Mouse (Mus musculus): ENCODE measurements around the gene Tra2a.
A peak's percentile ranks its signal among the peaks of the same experiment; 100 is the strongest.
"Not testable (repeated sequence)": the region's sequence is repeated elsewhere in the genome, so short reads cannot be mapped to it uniquely, and the experiment has no call there.

Gene Tra2a

DNA sequence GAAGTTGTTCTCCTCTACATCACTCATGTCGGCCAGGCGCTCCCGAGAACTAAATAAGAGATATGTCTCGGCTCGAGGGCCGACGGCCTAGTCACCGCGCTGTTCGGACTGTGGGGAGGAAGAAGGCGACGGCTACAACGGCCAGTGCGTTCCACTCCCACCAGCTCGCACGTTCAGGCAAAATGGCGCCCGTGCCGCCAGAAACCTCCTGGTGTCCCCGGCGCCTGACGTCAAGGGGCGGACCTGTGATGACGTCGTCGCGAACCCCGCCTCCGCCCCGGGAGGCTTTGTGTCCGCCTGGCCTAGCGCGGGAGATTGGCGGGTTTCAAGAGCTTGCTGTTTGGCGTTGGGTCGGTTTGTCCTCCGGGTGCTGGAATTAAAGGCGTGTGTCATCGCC is at the start of gene Tra2a:
Tra2a (minus strand) TSS at position 187 of the 397 bp plus-strand sequence.
- peak; percentile 96 for DNase-seq (ENCODE audit: low spot score)

- DNase-seq (ENCODE audit: low spot score): no peak
These were observed 34.5 kb upstream of the Tra2a start for GRCm38 (mm10) chr6:49298286-49298685.

- no peak for DNase-seq (ENCODE audit: low spot score)
These were observed 18.3 kb upstream of the Tra2a start for GRCm38 (mm10) chr6:49282122-49282521.

DNA sequence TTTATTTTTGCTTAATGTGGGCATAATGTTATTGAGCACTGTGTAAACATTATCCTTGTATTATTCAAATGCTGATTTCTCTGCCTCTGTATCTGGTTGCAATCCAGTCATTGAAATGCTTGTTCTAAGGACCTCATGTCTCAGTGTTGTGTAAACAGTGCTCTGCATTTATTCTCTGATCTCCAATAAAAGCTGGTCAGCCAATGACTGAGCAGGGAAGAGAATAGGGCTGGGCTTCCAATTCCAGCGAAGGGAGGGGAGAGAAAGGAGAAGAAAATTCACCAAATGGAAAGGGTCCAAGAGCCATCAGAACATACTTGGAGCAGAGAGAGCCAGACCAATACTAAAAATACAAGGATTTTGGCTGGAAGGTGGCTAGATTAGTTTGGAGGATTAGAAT is 17.1 kb upstream of the Tra2a start:
- no peak for DNase-seq (ENCODE audit: low spot score)

GRCm38 (mm10) chr6:49275296-49275695 is 11.5 kb upstream of the Tra2a start:
- DNase-seq (ENCODE audit: low spot score): no peak

GRCm38 (mm10) chr6:49274416-49275091 is 10.7 kb upstream of the Tra2a start:
- no peak for DNase-seq (ENCODE audit: low spot score)

DNA sequence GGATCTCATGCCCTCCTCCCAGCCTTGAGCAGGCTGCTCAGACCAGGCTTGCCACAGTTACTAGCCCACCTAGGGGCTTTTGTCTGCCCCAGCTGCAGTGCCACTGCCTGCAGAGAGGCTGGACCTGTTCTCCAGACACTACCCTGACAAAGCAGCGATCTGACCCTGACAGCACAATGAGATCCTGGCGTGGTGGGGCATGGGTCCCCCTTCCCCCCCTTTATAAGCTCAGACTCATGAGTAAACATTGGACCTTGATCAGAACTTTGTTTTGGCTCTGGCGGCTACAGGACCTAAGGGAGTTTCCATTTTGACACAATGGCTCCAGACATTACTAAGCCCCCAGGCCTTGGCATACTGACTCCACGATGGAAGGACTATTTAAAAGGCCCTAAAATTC is 10.1 kb upstream of the Tra2a start:
- no peak for DNase-seq (ENCODE audit: low spot score)

GRCm38 (mm10) chr6:49272863-49273262 is 9.0 kb upstream of the Tra2a start:
- DNase-seq (ENCODE audit: low spot score): no peak

DNA sequence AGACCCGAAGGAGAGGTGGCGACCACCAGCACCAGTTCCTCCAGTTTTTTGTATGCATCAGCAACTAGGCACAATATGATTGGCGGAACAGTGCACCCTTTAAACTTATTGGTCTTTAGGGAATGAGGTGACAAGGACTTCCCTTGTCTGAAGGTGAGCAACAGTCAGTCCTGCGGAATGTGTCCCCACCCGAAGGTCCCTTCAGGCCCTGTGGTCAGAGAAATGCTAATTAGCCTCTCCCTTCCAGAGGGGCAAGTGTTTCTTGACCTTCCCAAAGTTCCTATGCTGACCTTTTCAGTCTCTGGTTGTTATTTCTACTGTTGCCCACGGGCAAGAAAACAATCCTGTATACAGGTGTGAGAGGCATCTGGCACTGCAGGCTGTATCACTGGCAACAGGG is 8.0 kb upstream of the Tra2a start:
- no peak for DNase-seq (ENCODE audit: low spot score)

GRCm38 (mm10) chr6:49269923-49270322 is 6.1 kb upstream of the Tra2a start:
- DNase-seq (ENCODE audit: low spot score): no peak

GRCm38 (mm10) chr6:49269200-49269599 is 5.4 kb upstream of the Tra2a start:
- DNase-seq (ENCODE audit: low spot score): peak; percentile 84

DNA sequence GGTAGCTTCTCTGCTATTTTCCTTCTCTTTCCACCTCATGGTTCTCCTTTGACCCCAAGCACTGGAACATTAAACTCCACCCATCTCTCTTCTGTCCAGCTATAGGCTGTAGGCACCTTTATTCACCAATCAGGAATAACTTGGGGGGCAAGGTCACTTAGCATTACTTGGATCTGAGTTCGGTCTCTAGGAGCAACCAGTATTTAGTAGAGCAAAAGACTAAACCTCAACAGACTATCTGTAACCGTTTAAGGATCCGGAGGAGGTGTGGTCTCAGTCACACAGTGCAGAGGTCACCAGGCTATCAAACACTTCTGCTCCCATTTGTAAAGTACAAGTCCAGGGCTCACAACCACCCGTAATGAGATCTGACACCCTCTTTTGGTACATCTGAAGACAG is 3.9 kb upstream of the Tra2a start:
- DNase-seq (ENCODE audit: low spot score): no peak

- not testable (repeated sequence) for DNase-seq (ENCODE audit: low spot score)
These were observed 1.4 kb upstream of the Tra2a start for GRCm38 (mm10) chr6:49265207-49265606.

DNA sequence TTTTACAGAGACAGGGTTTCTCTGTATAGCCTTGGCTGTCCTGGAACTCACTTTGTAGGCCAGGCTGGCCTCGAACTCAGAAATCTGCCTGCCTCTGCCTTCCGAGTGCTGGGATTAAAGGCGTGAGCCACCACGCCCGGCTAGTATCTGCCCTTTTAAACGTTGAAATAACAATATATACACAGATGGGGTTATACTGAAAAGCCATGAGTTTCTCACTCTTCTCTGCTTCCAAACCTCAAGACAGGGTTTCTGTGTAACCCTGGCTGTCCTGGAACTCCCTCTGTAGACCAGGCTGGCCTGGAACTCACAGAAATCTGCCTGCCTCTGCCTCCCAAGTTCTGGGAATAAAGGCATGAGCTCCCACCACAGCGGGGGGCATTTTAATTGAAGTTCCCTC is 613 bp upstream of the Tra2a start:
- not testable (repeated sequence) for DNase-seq (ENCODE audit: low spot score)

GRCm38 (mm10) chr6:49263081-49263846 is 569 bp downstream of the Tra2a start:
- peak; percentile 36 for DNase-seq (ENCODE audit: low spot score)

- DNase-seq (ENCODE audit: low spot score): no peak
These were observed 1.4 kb downstream of the Tra2a start for GRCm38 (mm10) chr6:49262421-49262820.

GRCm38 (mm10) chr6:49259711-49260110 is 4.1 kb downstream of the Tra2a start:
- DNase-seq (ENCODE audit: low spot score): no peak

DNA sequence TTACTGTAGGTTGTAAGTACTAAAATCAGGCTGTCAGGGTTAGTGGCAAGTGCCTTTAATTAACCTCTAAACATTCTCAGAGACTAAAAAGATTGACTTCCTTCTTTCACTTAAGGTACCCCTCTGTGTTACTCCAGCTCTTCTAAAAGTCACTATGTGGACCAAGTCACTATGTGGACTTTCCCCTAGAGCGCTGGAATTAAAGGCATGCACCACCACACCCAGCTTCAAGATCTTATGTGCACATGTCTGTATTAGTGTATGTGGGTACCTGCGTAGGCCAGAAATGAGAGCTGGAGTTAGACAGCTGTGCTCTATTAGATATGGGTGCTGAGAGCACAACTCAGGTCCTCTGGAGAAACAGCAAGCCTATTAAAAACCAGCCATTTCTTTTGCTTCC is 6.0 kb downstream of the Tra2a start:
- DNase-seq (ENCODE audit: low spot score): no peak

GRCm38 (mm10) chr6:49252207-49252606 is 11.6 kb downstream of the Tra2a start:
- no peak for DNase-seq (ENCODE audit: low spot score)

DNA sequence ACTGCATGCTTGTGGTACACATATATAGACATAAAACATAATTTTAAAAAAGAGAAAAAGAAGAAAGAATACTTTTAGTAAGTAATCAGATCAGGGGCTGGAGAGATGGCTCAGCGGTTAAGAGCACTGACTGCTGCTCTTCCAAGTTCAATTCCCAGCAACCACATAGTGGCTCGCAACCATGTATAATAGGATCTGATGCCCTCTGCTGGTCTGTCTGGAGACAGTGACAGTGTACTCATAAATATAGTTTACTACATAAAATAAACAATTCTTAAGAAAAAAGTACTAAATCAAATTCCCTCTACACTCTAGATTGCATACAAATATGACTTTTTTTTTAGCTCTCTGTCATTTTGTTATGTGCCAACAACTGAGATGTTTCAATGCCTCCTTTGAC is 12.6 kb downstream of the Tra2a start:
- no peak for DNase-seq (ENCODE audit: low spot score)

DNA sequence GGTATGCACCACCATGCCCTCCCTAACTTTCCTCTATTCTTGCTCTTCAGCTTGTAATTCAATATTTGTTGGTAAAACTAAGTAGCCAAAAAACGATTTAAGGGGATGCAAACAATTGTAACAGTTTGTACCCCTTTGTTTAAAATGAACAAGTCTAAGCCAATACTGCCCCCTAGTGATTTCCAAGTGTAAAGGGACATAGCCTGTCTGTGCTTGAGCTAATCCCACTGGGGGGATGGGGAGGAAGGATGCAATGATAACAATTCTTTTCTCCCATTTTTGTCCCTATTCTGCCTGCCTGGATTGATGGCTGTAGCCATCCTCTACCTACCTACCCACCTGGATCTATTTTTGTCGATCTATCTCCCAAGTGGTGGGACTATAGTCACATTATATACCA is 16.6 kb downstream of the Tra2a start:
- DNase-seq (ENCODE audit: low spot score): no peak

DNA sequence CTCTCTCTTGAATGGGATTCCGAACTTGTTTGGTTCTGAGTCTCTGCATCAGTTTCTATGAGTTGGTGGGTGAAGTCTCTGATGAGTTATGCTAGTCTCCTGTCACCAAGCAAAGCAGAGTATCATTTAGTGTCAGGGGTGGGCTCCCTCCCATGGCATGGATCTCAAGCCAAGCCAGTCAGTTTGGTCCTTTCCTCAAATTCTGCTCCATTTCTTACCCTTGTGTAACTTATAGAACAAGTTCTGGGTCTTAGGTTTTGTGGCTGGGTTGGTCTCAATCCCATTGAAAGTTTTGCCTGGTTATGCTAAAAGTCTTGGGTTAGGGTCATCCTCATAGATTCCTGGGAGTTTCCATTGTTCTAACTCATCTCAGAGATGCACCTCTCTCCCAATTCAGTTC is 21.5 kb downstream of the Tra2a start:
- DNase-seq (ENCODE audit: low spot score): no peak

DNA sequence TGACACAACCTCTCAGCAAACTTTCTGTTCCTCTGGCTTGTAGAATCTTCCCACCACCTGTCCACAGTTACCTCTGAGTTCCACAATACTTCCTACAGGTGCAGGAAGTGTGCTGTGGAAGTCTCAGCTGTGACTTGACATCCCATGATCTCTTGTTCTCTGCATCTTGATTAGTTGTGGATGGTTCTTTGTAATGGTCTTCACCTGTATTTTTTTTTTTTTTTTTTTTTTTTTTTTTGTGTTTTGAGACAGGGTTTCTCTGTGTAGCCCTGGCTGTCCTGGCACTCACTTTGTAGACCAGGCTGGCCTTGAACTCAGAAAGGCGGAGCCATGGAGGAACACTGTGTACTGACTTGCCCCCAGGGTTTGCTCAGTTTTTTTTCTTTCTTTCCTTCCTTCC is 22.3 kb downstream of the Tra2a start:
- no peak for DNase-seq (ENCODE audit: low spot score)

DNA sequence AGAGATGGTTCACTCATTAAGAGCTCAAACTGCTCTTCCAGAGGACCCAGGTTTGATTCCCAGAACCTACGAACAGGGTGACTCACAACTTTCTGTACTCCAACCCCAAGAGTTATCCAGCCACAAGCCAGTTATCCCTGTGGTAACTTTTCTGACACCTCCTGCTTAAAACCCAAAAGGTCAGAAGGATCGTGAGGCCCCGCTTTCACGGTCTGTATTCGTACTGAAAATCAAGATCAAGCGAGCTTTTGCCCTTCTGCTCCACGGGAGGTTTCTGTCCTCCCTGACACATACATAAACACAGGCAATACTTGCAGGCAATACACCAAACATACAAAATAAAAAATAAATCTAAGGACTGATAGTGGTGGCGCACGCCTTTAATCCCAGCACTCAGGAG is 27.5 kb downstream of the Tra2a start:
- DNase-seq (ENCODE audit: low spot score): peak; percentile 100

Data from urinary bladder, postnatal 25 days (tissue).